Mouse (Mus musculus) heart, embryonic 16.5 days (tissue): ENCODE measurements around the gene Cnpy1. TPM values are rescaled to one million over a fixed set of nuclear protein-coding genes. Genes with fewer than 3 reads are reported as not detected.
A peak's percentile ranks its signal among the peaks of the same experiment; 100 is the strongest.

Source experiments
- ATAC-seq: fragments of 200-750 bp; cut with Nextera tagmentation; replicated peaks from 2 replicates; pipeline ENCODE4 v1.8.0; 2017; ENCODE audit warnings: moderate number of reproducible peaks; ENCODE audit not compliant: insufficient read depth, low FRiP score; ENCODE audit errors: extremely low read depth
- H3K27ac ChIP-seq: fragments of 300-500 bp; sonication (generic); 2 replicates; pipeline ENCODE4 v1.5.1; 2014; ENCODE audit warnings: mild to moderate bottlenecking, low read length, control low read depth, moderate library complexity
- H3K27me3 ChIP-seq: fragments of 300-500 bp; sonication (generic); 2 replicates; pipeline ENCODE4 v1.6.1; 2014; ENCODE audit warnings: low read length, mixed read lengths; ENCODE audit not compliant: control insufficient read depth, insufficient read depth
- H3K36me3 ChIP-seq: fragments of 300-500 bp; sonication (generic); 2 replicates; pipeline ENCODE4 v1.6.1; 2014; ENCODE audit not compliant: control insufficient read depth, insufficient read depth
- H3K4me1 ChIP-seq: fragments of 300-500 bp; sonication (generic); 2 replicates; pipeline ENCODE4 v1.6.1; 2014; ENCODE audit warnings: low read length, mixed read lengths; ENCODE audit not compliant: control insufficient read depth, insufficient read depth
- H3K4me2 ChIP-seq: fragments of 300-500 bp; sonication (generic); 2 replicates; pipeline ENCODE4 v1.6.1; 2014; ENCODE audit warnings: low read depth, mild to moderate bottlenecking, control low read depth, low read length
- H3K4me3 ChIP-seq: fragments of 300-500 bp; sonication (generic); 2 replicates; pipeline ENCODE4 v1.5.1; 2014; ENCODE audit warnings: mild to moderate bottlenecking, control low read depth, low read length
- H3K9ac ChIP-seq: fragments of 300-500 bp; sonication (generic); 2 replicates; pipeline ENCODE4 v1.6.1; 2014; ENCODE audit warnings: low read length, control low read depth
- H3K9me3 ChIP-seq: fragments of 300-500 bp; sonication (generic); replicated peaks from 2 replicates; pipeline ENCODE4 v1.6.1; 2016; ENCODE audit warnings: low read length; ENCODE audit not compliant: control insufficient read depth
- WGBS: fragments of 180-500 bp; shearing (Covaris S2); extraction: QIAGEN DNeasy Blood & Tissue Kit; methylation state at CpG from one replicate; pipeline ENCODE4 v1.1.7; 2014; 5-methylcytosine and 5-hydroxymethylcytosine counted together
- polyA plus RNA-seq: library from polyadenylated mRNA; unstranded; fragments of >200 nt; fragmentation: Nextera tagmentation; extraction: Ambion mirVana; gene quantifications from 2 replicates; pipeline ENCODE4 v1.2.1, GENCODE M21; 2015

The Cnpy1 gene
- not detected in 2 replicates for polyA plus RNA-seq

GRCm38 (mm10) chr5:28245574-28245973 lies at the start of gene Cnpy1:
Gene Cnpy1 (minus strand): TSS chr5:28245806.
- no peaks in the 10 kb centered on the region for H3K9me3 ChIP-seq
- H3K4me1 ChIP-seq, result no peaks in the 10 kb centered on the region
- no peak within 1 kb of the TSS for H3K27ac ChIP-seq
- H3K4me2 ChIP-seq, result no peak within 1 kb of the TSS
- H3K27me3 ChIP-seq, result no peaks in the 10 kb centered on the region
- no peak within 1 kb of the TSS for H3K4me3 ChIP-seq
- no peaks in the 10 kb centered on the region for H3K36me3 ChIP-seq
- no peak for ATAC-seq
- no peak within 1 kb of the TSS for H3K9ac ChIP-seq
- 64% methylated on average over 11 of the region's 11 CpGs for WGBS

- Histone ChIP-seq H3K9ac (no peak overlapping the region), H3K27ac (no peak overlapping the region), H3K4me3 (no peak overlapping the region), H3K36me3 (no peaks in the 10 kb centered on the region), H3K27me3 (no peaks in the 10 kb centered on the region), H3K4me2 (no peak overlapping the region), H3K9me3 (no peaks in the 10 kb centered on the region), H3K4me1 (no peaks in the 10 kb centered on the region)
- ATAC-seq, result no peak
- 10% methylated on average over 6 of the region's 6 CpGs for WGBS
Measured at GRCm38 (mm10) chr5:28293990-28294389, 48.4 kb upstream of the Cnpy1 start.

- no peak for ATAC-seq
- H3K9me3 ChIP-seq, result no peaks in the 10 kb centered on the region
- H3K9ac ChIP-seq, result no peak overlapping the region
- H3K36me3 ChIP-seq, result no peaks in the 10 kb centered on the region
- H3K27me3 ChIP-seq, result no peaks in the 10 kb centered on the region
- no peaks in the 10 kb centered on the region for H3K4me1 ChIP-seq
- H3K4me3 ChIP-seq, result no peak overlapping the region
- no peak overlapping the region for H3K4me2 ChIP-seq
- H3K27ac ChIP-seq, result no peak overlapping the region
- whole genome bisulfite sequencing, result 47% methylated on average over 3 of the region's 3 CpGs
Measured at GRCm38 (mm10) chr5:28292281-28292680, 46.7 kb upstream of the Cnpy1 start.

GRCm38 (mm10) chr5:28291118-28291850 lies 45.7 kb upstream of the Cnpy1 start:
- ATAC-seq, result no peak
- WGBS, result 75% methylated on average over 5 of the region's 5 CpGs
- no peak overlapping the region for H3K4me2 ChIP-seq

GRCm38 (mm10) chr5:28290630-28291029 lies 45.0 kb upstream of the Cnpy1 start:
- Histone ChIP-seq H3K4me2 (no peak overlapping the region), H3K9me3 (no peaks in the 10 kb centered on the region), H3K27me3 (no peaks in the 10 kb centered on the region), H3K4me3 (no peak overlapping the region), H3K36me3 (no peaks in the 10 kb centered on the region), H3K9ac (no peak overlapping the region), H3K4me1 (no peaks in the 10 kb centered on the region), H3K27ac (no peak overlapping the region)
- ATAC-seq, result no peak
- 43% methylated on average over 1 of the region's 1 CpGs for WGBS

More at GRCm38 (mm10) chr5:28291118-28291850, 45.7 kb upstream of the Cnpy1 start:
- no peak overlapping the region for H3K27ac ChIP-seq
- no peak overlapping the region for H3K4me3 ChIP-seq
- H3K4me1 ChIP-seq, result no peaks in the 10 kb centered on the region
- no peaks in the 10 kb centered on the region for H3K9me3 ChIP-seq
- H3K27me3 ChIP-seq, result no peaks in the 10 kb centered on the region
- H3K36me3 ChIP-seq, result no peaks in the 10 kb centered on the region
- H3K9ac ChIP-seq, result no peak overlapping the region

GRCm38 (mm10) chr5:28289111-28289510 lies 43.5 kb upstream of the Cnpy1 start:
- no peaks in the 10 kb centered on the region for H3K27me3 ChIP-seq
- no peaks in the 10 kb centered on the region for H3K36me3 ChIP-seq
- no peak overlapping the region for H3K27ac ChIP-seq
- H3K9ac ChIP-seq, result no peak overlapping the region
- no peak for ATAC-seq
- H3K4me2 ChIP-seq, result no peak overlapping the region
- H3K4me1 ChIP-seq, result no peaks in the 10 kb centered on the region
- no peak overlapping the region for H3K4me3 ChIP-seq
- H3K9me3 ChIP-seq, result no peaks in the 10 kb centered on the region
- WGBS, result 48% methylated on average over 3 of the region's 3 CpGs

GRCm38 (mm10) chr5:28277279-28277678 lies 31.7 kb upstream of the Cnpy1 start:
- Histone ChIP-seq H3K27ac (no peak overlapping the region), H3K4me2 (no peak overlapping the region), H3K27me3 (no peaks in the 10 kb centered on the region), H3K4me1 (no peaks in the 10 kb centered on the region), H3K9ac (no peak overlapping the region), H3K36me3 (no peaks in the 10 kb centered on the region), H3K4me3 (no peak overlapping the region), H3K9me3 (no peaks in the 10 kb centered on the region)
- ATAC-seq, result no peak
- 47% methylated on average over 2 of the region's 2 CpGs for whole genome bisulfite sequencing

GRCm38 (mm10) chr5:28272836-28273235 lies 27.2 kb upstream of the Cnpy1 start:
- 61% methylated on average over 2 of the region's 2 CpGs for WGBS
- no peak for ATAC-seq
- H3K27ac ChIP-seq, result no peak overlapping the region
- H3K4me3 ChIP-seq, result no peak overlapping the region
- H3K9me3 ChIP-seq, result no peaks in the 10 kb centered on the region
- H3K4me1 ChIP-seq, result no peaks in the 10 kb centered on the region
- H3K27me3 ChIP-seq, result no peaks in the 10 kb centered on the region
- H3K36me3 ChIP-seq, result no peaks in the 10 kb centered on the region
- H3K9ac ChIP-seq, result no peak overlapping the region
- H3K4me2 ChIP-seq, result no peak overlapping the region

- 0 out of 2 replicates have a peak, but pooled peaks have one; percentile 32 for ATAC-seq
Measured at GRCm38 (mm10) chr5:28269469-28269991, 23.9 kb upstream of the Cnpy1 start.

More at GRCm38 (mm10) chr5:28269469-28269991, 23.9 kb upstream of the Cnpy1 start:
- Histone ChIP-seq H3K27ac (no peak overlapping the region), H3K4me2 (no peak overlapping the region), H3K4me3 (no peak overlapping the region), H3K9ac (no peak overlapping the region), H3K27me3 (no peaks in the 10 kb centered on the region), H3K4me1 (no peaks in the 10 kb centered on the region), H3K9me3 (no peaks in the 10 kb centered on the region), H3K36me3 (no peaks in the 10 kb centered on the region)
- 38% methylated on average over 6 of the region's 6 CpGs for WGBS
